Mouse (Mus musculus) CH12.LX (cell line): ENCODE measurements around the gene Stag1. TPM values are rescaled to one million over a fixed set of nuclear protein-coding genes. Genes with fewer than 3 reads are reported as not detected.

Experiments used
- DNase-seq: peaks from one replicate; pipeline ENCODE4 v3.0.0-alpha.2; 2013; ENCODE audit errors: extremely low read depth
- H3K27ac ChIP-seq: 2 replicates; pipeline ENCODE4 v1.5.1; 2012; ENCODE audit warnings: low read depth, mild to moderate bottlenecking, control low read depth, moderate library complexity; ENCODE audit not compliant: insufficient read depth
- H3K27me3 ChIP-seq: replicated peaks from 2 replicates; pipeline ENCODE3; 2012; ENCODE audit warnings: inconsistent platforms
- H3K36me3 ChIP-seq, 2 experiments: replicated peaks in 1 of 2; 2 replicates each; pipeline versions ENCODE3 to v1.6.1; 2012; ENCODE audit warnings: inconsistent platforms in 1 of 2, low read length in 1 of 2, mild to moderate bottlenecking in 1 of 2, mixed read lengths in 1 of 2, moderate library complexity in 1 of 2; ENCODE audit not compliant: control insufficient read depth in 1 of 2, insufficient read depth in 1 of 2
- H3K4me1 ChIP-seq, 2 experiments: 2 replicates each; pipeline ENCODE4 v1.6.1; 2012; ENCODE audit warnings: inconsistent platforms in 1 of 2, moderate library complexity in 1 of 2; ENCODE audit not compliant: insufficient read depth in 2 of 2, control insufficient read depth in 1 of 2
- H3K4me2 ChIP-seq: 2 replicates; pipeline ENCODE4 v1.6.1; 2012; ENCODE audit warnings: low read depth, mild to moderate bottlenecking, control low read depth; ENCODE audit not compliant: poor library complexity, insufficient read depth, severe bottlenecking
- H3K4me3 ChIP-seq, 3 experiments: fragments of 150-350 bp in 1 of 3; sonication (generic) in 1 of 3; replicated peaks in 1 of 3; 2 replicates each; pipeline versions ENCODE3 to v1.5.1; 2011 to 2012; ENCODE audit warnings: low read depth in 2 of 3, low read length in 2 of 3, mild to moderate bottlenecking in 2 of 3, moderate library complexity in 2 of 3, control low read depth in 1 of 3, improper control_type of control experiment in 1 of 3, inconsistent platforms in 1 of 3, mixed read lengths in 1 of 3; ENCODE audit not compliant: poor library complexity in 1 of 3
- H3K79me2 ChIP-seq: replicated peaks from 2 replicates; pipeline ENCODE4 v1.6.1; 2012; ENCODE audit warnings: mild to moderate bottlenecking, moderate library complexity; ENCODE audit not compliant: control insufficient read depth, poor library complexity, insufficient read depth, severe bottlenecking; ENCODE audit errors: extremely low read depth
- H3K9ac ChIP-seq: 2 replicates; pipeline ENCODE4 v1.6.1; 2012; ENCODE audit warnings: low read depth, mild to moderate bottlenecking, control low read depth, moderate library complexity; ENCODE audit not compliant: insufficient read depth
- H3K9me3 ChIP-seq: replicated peaks from 2 replicates; pipeline ENCODE3; 2012; ENCODE audit warnings: low read length, inconsistent platforms, mixed read lengths
- CHD1 ChIP-seq: IDR thresholded peaks from 2 replicates; pipeline ENCODE4 v1.6.1; 2012; ENCODE audit warnings: low read depth, low read length, improper control_type of control experiment, inconsistent platforms
- ELF1 ChIP-seq: IDR thresholded peaks from 2 replicates; pipeline ENCODE4 v1.6.1; 2014; ENCODE audit warnings: low read depth, mild to moderate bottlenecking, inconsistent platforms, low read length, improper control_type of control experiment
- ETS1 ChIP-seq: conservative IDR thresholded peaks from 2 replicates; pipeline ENCODE4 v1.6.1; 2012; ENCODE audit warnings: low read depth, mild to moderate bottlenecking, inconsistent platforms, low read length, improper control_type of control experiment, moderate library complexity
- JUND ChIP-seq: conservative IDR thresholded peaks from 2 replicates; pipeline ENCODE4 v1.6.1; 2011; ENCODE audit warnings: low read depth, low read length, improper control_type of control experiment
- KAT2A ChIP-seq: IDR thresholded peaks from 2 replicates; pipeline ENCODE4 v1.6.1; 2012; ENCODE audit warnings: low read length, improper control_type of control experiment, inconsistent platforms; ENCODE audit not compliant: insufficient replicate concordance
- MXI1 ChIP-seq: IDR thresholded peaks from 2 replicates; pipeline ENCODE4 v1.6.1; 2011; ENCODE audit warnings: mild to moderate bottlenecking, low read depth, low read length, improper control_type of control experiment
- NELFE ChIP-seq: IDR thresholded peaks from 2 replicates; pipeline ENCODE4 v1.6.1; 2011; ENCODE audit warnings: low read depth, low read length, improper control_type of control experiment
- POLR2A ChIP-seq: IDR thresholded peaks from 2 replicates; pipeline ENCODE4 v1.6.1; 2011; ENCODE audit warnings: low read depth, mild to moderate bottlenecking, improper control_type of control experiment, low read length
- RAD21 ChIP-seq: IDR thresholded peaks from 2 replicates; pipeline ENCODE4 v1.6.1; 2011; ENCODE audit warnings: low read depth, mild to moderate bottlenecking, low read length, improper control_type of control experiment, moderate library complexity
- dilution Hi-C: fragments of 300-500 bp; cut with MboI; formaldehyde crosslinking; loops from 2 replicates; pipeline ENCODE4 v1.14.3; 2020; ENCODE audit warnings: low sequenced_read_pairs; ENCODE audit not compliant: extremely low pct_unique_long_range_greater_than_20kb, extremely low pct_ligation_motif_present
- in situ Hi-C: fragments of 300-500 bp; cut with MboI; formaldehyde crosslinking; loops from 3 replicates; pipeline ENCODE4 v1.14.3; 2019; ENCODE audit warnings: low sequenced_read_pairs, low pct_ligation_motif_present, low pct_unique_long_range_greater_than_20kb, mixed read lengths
- polyA plus RNA-seq: library from polyadenylated mRNA; unstranded; fragments of >175 nt; gene quantifications from 2 replicates; pipeline ENCODE4 v1.2.1, GENCODE M21; 2012; ENCODE audit warnings: low read depth; ENCODE audit not compliant: insufficient read length
- total RNA-seq, 2 experiments: library from RNA; depleted of rRNA; stranded (reverse); fragments of 300-350 nt in 1 of 2; fragments of >200 nt in 1 of 2; gene quantifications; 2 replicates each; pipeline ENCODE4 v1.2.3; 2012 to 2014

Gene Stag1
- total and polyA plus RNA-seq, 3 experiments, result 24.5 to 45.9 (median 33.7) TPM

- Histone ChIP-seq H3K27me3 (no peaks in the 10 kb centered on the region), H3K4me1 (no peaks in the 10 kb centered on the region), H3K27ac (no peak overlapping the region), H3K36me3 (no peaks in the 10 kb centered on the region), H3K4me3 (no peak overlapping the region), H3K9ac (no peak overlapping the region), H3K9me3 (no peaks in the 10 kb centered on the region), H3K4me2 (no peak overlapping the region), H3K79me2 (no peaks in the 10 kb centered on the region)
- in situ Hi-C loops (no loop called here), dilution Hi-C loops (no loop called here)
- DNase-seq, result no peak
- TF ChIP-seq JUND, result no peak
- 0 out of 2 replicates have a peak, but pooled peaks have one; percentile 40 for TF ChIP-seq ETS1
- TF ChIP-seq NELFE, result no peak
- TF ChIP-seq KAT2A, result no peak
- TF ChIP-seq RAD21, result no peak
- no peak for TF ChIP-seq MXI1
- TF ChIP-seq, all 38 proteins: peak for 1
Observed at GRCm38 (mm10) chr9:100613501-100614071, 16.0 kb downstream of the Stag1 start.

GRCm38 (mm10) chr9:100616947-100617346, 19.3 kb downstream of the Stag1 start:
- Histone ChIP-seq H3K4me2 (no peak overlapping the region), H3K4me3 (no peak overlapping the region), H3K4me1 (no peaks in the 10 kb centered on the region), H3K79me2 (no peaks in the 10 kb centered on the region), H3K9me3 (no peaks in the 10 kb centered on the region), H3K36me3 (no peaks in the 10 kb centered on the region), H3K27me3 (no peaks in the 10 kb centered on the region), H3K9ac (no peak overlapping the region), H3K27ac (no peak overlapping the region)
- dilution Hi-C loops, result no loop called here
- in situ Hi-C loops, result no loop called here
- TF ChIP-seq ELF1, result no peak
- no peak for DNase-seq

- no peak for DNase-seq
- Histone ChIP-seq H3K4me2 (no peak overlapping the region), H3K36me3 (no peaks in the 10 kb centered on the region), H3K4me3 (no peak overlapping the region), H3K4me1 (no peaks in the 10 kb centered on the region), H3K27ac (no peak overlapping the region), H3K27me3 (no peaks in the 10 kb centered on the region), H3K9ac (no peak overlapping the region), H3K79me2 (no peaks in the 10 kb centered on the region), H3K9me3 (no peaks in the 10 kb centered on the region)
- dilution Hi-C loops (no loop called here), in situ Hi-C loops (no loop called here)
- TF ChIP-seq CHD1, result no peak
- TF ChIP-seq POLR2A, result no peak
Observed at GRCm38 (mm10) chr9:100626258-100626657, 28.7 kb downstream of the Stag1 start.
